Mouse (Mus musculus) kidney, embryonic 14.5 days (tissue): ENCODE measurements around the gene Bbs7. TPM values are rescaled to one million over a fixed set of nuclear protein-coding genes. Genes with fewer than 3 reads are reported as not detected.
"Not testable (repeated sequence)": the region's sequence is repeated elsewhere in the genome, so short reads cannot be mapped to it uniquely, and the experiment has no call there.

ENCODE experiments used
- ATAC-seq: fragments of 200-750 bp; cut with Nextera tagmentation; 2 replicates; pipeline ENCODE4 v1.8.0; 2017; ENCODE audit warnings: moderate number of reproducible peaks, mild to moderate bottlenecking, moderate TSS enrichment, moderate library complexity; ENCODE audit not compliant: low FRiP score, low TSS enrichment
- H3K27ac ChIP-seq: fragments of 300-500 bp; sonication (generic); 2 replicates; pipeline ENCODE4 v1.5.1; 2014; ENCODE audit warnings: low read depth, mild to moderate bottlenecking, low read length, moderate library complexity, mixed read lengths
- H3K27me3 ChIP-seq: fragments of 300-500 bp; sonication (generic); 2 replicates; pipeline ENCODE4 v1.6.1; 2014; ENCODE audit warnings: mild to moderate bottlenecking, low read length; ENCODE audit not compliant: control insufficient read depth, insufficient read depth
- H3K36me3 ChIP-seq: fragments of 300-500 bp; sonication (generic); 2 replicates; pipeline ENCODE4 v1.6.1; 2014; ENCODE audit warnings: low read length, mixed read lengths; ENCODE audit not compliant: control insufficient read depth, insufficient read depth
- H3K4me1 ChIP-seq: fragments of 300-500 bp; sonication (generic); 2 replicates; pipeline ENCODE4 v1.6.1; 2014; ENCODE audit warnings: low read length, mixed read lengths; ENCODE audit not compliant: control insufficient read depth, insufficient read depth
- H3K4me2 ChIP-seq: fragments of 300-500 bp; sonication (generic); replicated peaks from 2 replicates; pipeline ENCODE4 v1.6.1; 2014; ENCODE audit warnings: low read depth, mild to moderate bottlenecking, low read length
- H3K4me3 ChIP-seq: fragments of 300-500 bp; sonication (generic); 2 replicates; pipeline ENCODE4 v1.5.1; 2014; ENCODE audit warnings: mild to moderate bottlenecking, low read length
- H3K9ac ChIP-seq: fragments of 300-500 bp; sonication (generic); 2 replicates; pipeline ENCODE4 v1.6.1; 2014; ENCODE audit warnings: low read depth, mild to moderate bottlenecking, low read length, moderate library complexity
- H3K9me3 ChIP-seq: fragments of 300-500 bp; sonication (generic); 2 replicates; pipeline ENCODE4 v1.6.1; 2016; ENCODE audit warnings: low read length; ENCODE audit not compliant: control insufficient read depth
- WGBS: fragments of 180-500 bp; shearing (Covaris S2); extraction: QIAGEN DNeasy Blood & Tissue Kit; methylation state at CpG from one replicate; pipeline ENCODE4 v1.1.7; 2014; 5-methylcytosine and 5-hydroxymethylcytosine counted together
- polyA plus RNA-seq: library from polyadenylated mRNA; unstranded; fragments of >200 nt; fragmentation: Nextera tagmentation; extraction: Ambion mirVana; gene quantifications from 2 replicates; pipeline ENCODE4 v1.2.1, GENCODE M21; 2014

Gene Bbs7
- 9.9 and 15.6 TPM in 2 replicates for polyA plus RNA-seq

DNA sequence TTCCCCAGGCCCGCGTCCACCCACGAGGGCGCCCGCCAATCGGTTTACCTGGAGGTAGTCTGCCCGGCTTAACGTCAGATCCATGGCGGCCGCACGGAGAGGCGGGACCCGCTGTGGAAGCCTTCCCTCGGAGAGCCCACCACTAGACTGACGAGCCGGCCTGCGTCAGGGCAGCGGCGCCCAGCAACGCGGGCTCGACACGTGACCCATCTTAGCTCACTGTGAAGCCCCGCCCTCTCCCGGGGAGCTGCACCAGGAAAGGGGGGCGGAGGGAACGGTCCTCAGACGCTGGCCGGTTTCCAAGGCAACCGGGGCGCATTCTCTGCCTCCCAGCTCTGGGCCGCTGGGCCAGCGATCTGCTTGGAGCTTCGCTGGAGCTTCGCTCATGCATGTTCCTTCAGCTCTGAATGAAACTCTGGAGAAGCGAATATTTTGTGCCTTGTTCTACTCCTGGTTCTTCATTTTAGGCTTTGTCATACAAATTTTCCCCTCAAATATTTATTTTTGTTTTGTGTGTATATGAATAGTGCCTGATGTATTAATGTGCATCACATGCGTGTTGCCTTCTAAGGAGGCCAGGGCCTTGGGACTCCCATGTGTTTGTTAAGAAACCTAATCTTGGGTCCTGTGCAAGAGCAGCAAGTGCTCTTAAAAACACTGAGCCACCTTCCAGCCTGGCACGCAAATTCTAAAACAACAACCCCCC, at the start of gene Bbs7:
Gene Bbs7, minus strand, starts transcription at position 276 of the 706 bp plus-strand sequence.
- no peaks in the 10 kb centered on the region for H3K4me1 ChIP-seq
- H3K9me3 ChIP-seq, result no peaks in the 10 kb centered on the region
- H3K27me3 ChIP-seq, result no peaks in the 10 kb centered on the region
- no peaks in the 10 kb centered on the region; the same call in 1 of the 2 replicates for H3K36me3 ChIP-seq
- ATAC-seq, result peak; percentile 99
- H3K4me2 ChIP-seq, result peak within 1 kb of the TSS; percentile 69
- WGBS, result 3% methylated on average over 38 of the region's 38 CpGs
- H3K4me3 ChIP-seq, result peak within 1 kb of the TSS; percentile 66
- H3K27ac ChIP-seq, result no peak within 1 kb of the TSS
- peak within 1 kb of the TSS; percentile 69 for H3K9ac ChIP-seq

DNA sequence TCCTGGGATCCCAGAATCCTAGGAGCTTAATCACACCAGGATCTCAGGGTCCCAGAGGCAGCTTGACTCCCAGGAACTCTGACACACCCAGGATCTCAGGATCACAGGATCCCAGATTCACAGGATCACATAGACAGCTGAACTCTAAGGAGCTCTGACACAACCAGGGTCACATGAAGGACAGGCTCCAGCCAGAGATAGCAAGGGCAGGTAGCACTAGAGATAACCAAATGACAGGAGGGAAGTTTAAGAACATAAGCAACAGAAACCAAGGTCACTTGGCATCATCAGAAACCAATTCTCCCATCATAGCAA, 31.9 kb upstream of the Bbs7 start:
- H3K36me3 ChIP-seq, H3K9me3 ChIP-seq, H3K9ac ChIP-seq, H3K4me3 ChIP-seq, H3K4me2 ChIP-seq, ATAC-seq, H3K27me3 ChIP-seq, H3K4me1 ChIP-seq, H3K27ac ChIP-seq: not testable (repeated sequence)

DNA sequence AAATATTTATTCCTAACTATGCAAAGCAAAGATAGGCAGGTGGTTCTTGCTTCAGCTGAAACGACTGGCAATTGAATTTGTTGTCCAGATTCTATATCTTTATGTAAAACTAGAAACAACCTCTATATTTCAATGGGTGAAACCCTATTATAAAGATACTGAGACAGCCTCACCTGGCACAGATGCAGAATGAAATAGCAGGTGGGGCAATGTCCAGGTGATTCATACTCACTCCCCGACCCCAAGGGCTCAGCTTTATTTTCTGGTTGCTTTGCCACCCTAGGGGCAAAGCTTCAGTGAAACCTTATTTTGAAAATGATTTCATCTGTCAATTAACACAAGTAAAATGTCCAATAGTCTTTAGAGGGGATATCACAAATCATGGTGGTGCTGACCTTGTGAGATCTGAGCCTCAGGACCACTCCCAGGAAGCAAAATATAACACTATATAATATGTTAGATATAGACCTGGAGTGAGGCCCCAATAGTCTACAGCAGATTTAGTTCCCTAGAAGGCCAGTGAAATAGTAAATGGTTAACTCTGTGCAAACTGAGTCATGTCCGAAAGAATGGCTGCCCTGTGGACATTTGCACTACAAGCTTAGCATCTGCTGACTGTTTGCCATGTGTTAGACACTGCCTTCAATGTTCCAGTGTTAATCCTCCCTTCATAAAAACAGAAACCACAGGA, 31.4 kb upstream of the Bbs7 start:
- H3K36me3 ChIP-seq, result no peaks in the 10 kb centered on the region
- no peaks in the 10 kb centered on the region for H3K27me3 ChIP-seq
- H3K9ac ChIP-seq, result no peak overlapping the region
- no peak overlapping the region for H3K4me2 ChIP-seq
- 77% methylated on average over 3 of the region's 3 CpGs for WGBS
- ATAC-seq, result no peak
- no peaks in the 10 kb centered on the region for H3K9me3 ChIP-seq
- H3K4me3 ChIP-seq, result no peak overlapping the region
- no peaks in the 10 kb centered on the region for H3K4me1 ChIP-seq
- H3K27ac ChIP-seq, result no peak overlapping the region

DNA sequence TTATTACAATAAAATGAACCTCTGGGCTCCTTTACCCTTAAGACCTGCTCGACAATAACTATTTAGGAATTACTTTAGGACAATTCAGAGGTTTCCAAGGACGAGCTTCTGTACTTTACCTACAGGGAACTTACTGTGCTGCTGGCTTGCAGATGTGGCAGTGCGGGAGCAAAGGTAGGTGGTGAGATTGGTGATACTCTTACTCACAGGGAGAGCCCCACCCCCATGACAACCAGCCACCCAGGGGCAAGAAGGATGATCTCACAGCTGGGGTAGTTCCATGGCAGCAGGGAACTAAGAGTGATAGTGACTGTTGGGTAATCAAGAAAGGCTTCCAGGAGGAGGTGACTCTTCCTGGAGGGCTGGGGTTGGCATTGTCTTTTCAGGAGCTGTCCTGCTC, 30.1 kb upstream of the Bbs7 start:
- no peaks in the 10 kb centered on the region for H3K36me3 ChIP-seq
- 88% methylated on average over 3 of the region's 3 CpGs for WGBS
- no peaks in the 10 kb centered on the region for H3K4me1 ChIP-seq
- no peak overlapping the region for H3K4me3 ChIP-seq
- H3K9me3 ChIP-seq, result no peaks in the 10 kb centered on the region
- H3K9ac ChIP-seq, result no peak overlapping the region
- H3K27ac ChIP-seq, result no peak overlapping the region
- H3K4me2 ChIP-seq, result no peak overlapping the region
- no peaks in the 10 kb centered on the region for H3K27me3 ChIP-seq
- no peak for ATAC-seq

DNA sequence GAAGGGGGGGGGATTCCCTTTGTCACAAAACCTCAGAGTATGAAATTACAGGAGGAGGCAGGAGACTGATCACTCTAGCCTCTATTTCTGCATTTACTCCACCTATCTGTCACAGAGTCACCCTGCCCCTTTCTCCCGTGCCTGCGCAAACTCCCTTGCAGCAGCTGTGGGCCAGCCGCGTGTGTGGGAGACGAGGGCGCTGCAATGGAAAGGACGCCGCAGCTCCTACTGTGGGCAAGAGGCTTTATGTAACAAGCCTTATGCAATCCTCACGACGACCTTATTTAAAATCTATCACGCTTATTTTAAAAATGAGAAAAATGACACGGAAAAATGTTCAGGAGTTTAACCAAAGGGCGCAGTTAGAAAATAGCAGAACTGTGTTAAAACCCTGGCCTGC, 29.5 kb upstream of the Bbs7 start:
- H3K27ac ChIP-seq, result no peak overlapping the region
- no peaks in the 10 kb centered on the region for H3K36me3 ChIP-seq
- no peaks in the 10 kb centered on the region for H3K27me3 ChIP-seq
- no peaks in the 10 kb centered on the region for H3K4me1 ChIP-seq
- no peak overlapping the region for H3K4me2 ChIP-seq
- no peak for ATAC-seq
- no peak overlapping the region for H3K4me3 ChIP-seq
- 65% methylated on average over 13 of the region's 13 CpGs for WGBS
- no peak overlapping the region for H3K9ac ChIP-seq
- H3K9me3 ChIP-seq, result no peaks in the 10 kb centered on the region

DNA sequence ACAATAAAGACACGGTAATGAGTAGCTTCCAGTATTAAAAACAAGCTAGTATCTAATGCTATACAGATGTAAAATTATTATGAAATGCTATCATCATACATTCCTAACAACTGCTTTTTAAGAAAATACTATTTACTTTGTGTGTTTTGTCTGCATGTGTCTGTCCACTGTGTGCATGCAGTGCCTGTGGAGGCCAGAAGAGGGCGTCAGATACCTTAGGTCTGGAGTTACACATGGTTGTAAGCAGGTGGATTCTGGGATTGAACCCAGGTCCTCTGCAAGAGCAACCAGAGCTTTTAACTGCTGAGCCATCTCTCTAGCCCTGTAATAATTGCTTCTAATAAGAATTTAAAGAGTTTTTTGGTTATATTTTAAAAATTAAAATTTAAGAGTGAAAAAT, 27.5 kb upstream of the Bbs7 start:
- H3K4me2 ChIP-seq, result no peak overlapping the region
- H3K4me3 ChIP-seq, result no peak overlapping the region
- H3K36me3 ChIP-seq, result no peaks in the 10 kb centered on the region
- no peaks in the 10 kb centered on the region for H3K27me3 ChIP-seq
- no peaks in the 10 kb centered on the region for H3K4me1 ChIP-seq
- ATAC-seq, result no peak
- no peak overlapping the region for H3K9ac ChIP-seq
- WGBS, result 59% methylated on average over 2 of the region's 2 CpGs
- no peaks in the 10 kb centered on the region for H3K9me3 ChIP-seq
- no peak overlapping the region for H3K27ac ChIP-seq

DNA sequence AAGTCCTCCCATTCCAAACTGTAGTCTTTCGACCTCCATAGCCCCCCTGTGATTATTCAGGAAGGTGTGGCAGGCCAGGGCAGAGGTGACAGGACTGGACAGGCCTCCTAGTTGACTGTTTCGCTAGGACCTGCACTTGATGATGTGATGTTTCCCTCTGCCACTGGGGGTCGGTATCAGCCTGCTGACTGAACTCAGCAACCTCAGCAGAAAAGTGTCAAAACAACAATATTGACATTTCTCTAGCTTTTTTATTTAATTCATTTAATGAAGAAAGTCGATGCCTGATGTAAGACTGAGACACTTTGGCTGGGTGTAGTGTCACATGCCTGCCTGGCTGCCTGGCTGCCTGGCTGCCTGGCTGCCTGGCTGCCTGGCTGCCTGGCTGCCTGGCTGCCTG, 22.2 kb upstream of the Bbs7 start:
- H3K36me3 ChIP-seq, result no peaks in the 10 kb centered on the region
- H3K9me3 ChIP-seq, result no peaks in the 10 kb centered on the region
- no peak overlapping the region for H3K4me2 ChIP-seq
- H3K4me3 ChIP-seq, result no peak overlapping the region
- no peak overlapping the region for H3K9ac ChIP-seq
- H3K27ac ChIP-seq, result no peak overlapping the region
- ATAC-seq, result no peak
- no peaks in the 10 kb centered on the region for H3K27me3 ChIP-seq
- no peaks in the 10 kb centered on the region for H3K4me1 ChIP-seq
- 15% methylated on average over 4 of the region's 4 CpGs for WGBS

DNA sequence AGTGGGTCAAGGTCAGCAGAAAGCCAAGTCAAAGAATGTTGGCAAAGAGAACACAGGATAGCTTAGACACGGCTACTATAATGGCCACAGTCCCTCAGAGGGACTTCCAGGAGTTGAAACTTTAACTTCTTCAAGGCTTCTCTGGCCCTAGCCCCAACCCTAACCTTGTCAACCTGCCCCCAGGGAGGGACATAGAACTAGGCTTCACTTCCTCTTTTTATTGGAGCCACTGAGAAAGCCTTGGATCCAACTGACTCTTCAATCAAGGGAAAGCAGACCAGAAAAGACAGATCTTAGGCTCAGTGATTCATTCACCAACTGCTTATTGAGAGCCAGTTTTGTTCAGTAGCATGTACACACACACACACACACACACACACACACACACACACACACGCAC, 13.5 kb upstream of the Bbs7 start:
- H3K9me3 ChIP-seq, result no peaks in the 10 kb centered on the region
- no peaks in the 10 kb centered on the region for H3K36me3 ChIP-seq
- H3K4me1 ChIP-seq, result no peaks in the 10 kb centered on the region
- no peak overlapping the region for H3K9ac ChIP-seq
- H3K27ac ChIP-seq, result no peak overlapping the region
- H3K4me2 ChIP-seq, result no peak overlapping the region
- no peaks in the 10 kb centered on the region for H3K27me3 ChIP-seq
- no peak overlapping the region for H3K4me3 ChIP-seq
- no peak for ATAC-seq
- 78% methylated on average over 2 of the region's 2 CpGs for WGBS

DNA sequence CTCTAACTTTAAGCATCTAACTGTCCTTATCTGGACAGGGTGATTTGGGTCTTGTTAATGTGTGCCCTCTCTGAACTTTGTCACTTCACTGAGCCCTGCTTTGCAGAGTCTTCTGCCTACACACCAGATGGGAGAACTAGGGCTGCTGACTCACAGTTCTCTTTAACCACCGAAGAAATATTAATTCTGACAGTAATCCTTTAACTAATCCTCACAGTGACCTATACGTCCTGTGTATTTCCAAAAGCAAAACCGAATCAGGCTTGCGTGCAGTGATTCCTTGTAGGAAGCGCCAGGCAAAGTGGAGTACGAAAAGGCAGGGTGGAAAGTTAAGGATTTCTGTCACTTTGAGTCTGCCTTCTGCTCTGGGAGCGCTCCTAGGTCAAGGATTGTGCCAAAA, 4.9 kb upstream of the Bbs7 start:
- Histone ChIP-seq H3K27ac (no peak overlapping the region), H3K9me3 (no peaks in the 10 kb centered on the region), H3K27me3 (no peaks in the 10 kb centered on the region), H3K9ac (no peak overlapping the region), H3K4me2 (no peak overlapping the region), H3K36me3 (no peaks in the 10 kb centered on the region), H3K4me1 (no peaks in the 10 kb centered on the region), H3K4me3 (no peak overlapping the region)
- no peak for ATAC-seq
- WGBS, result 65% methylated on average over 7 of the region's 7 CpGs
